Mouse (Mus musculus) embryo, embryonic 11.5 days (tissue): Measurements from ENCODE around the gene Plek2.
"Not testable (repeated sequence)": the region's sequence is repeated elsewhere in the genome, so short reads cannot be mapped to it uniquely, and the experiment has no call there.

Source experiments
- DNase-seq: peaks from one replicate; pipeline ENCODE4 v3.0.0-alpha.2; 2012; ENCODE audit warnings: low read depth, low spot score

The Plek2 gene

DNA sequence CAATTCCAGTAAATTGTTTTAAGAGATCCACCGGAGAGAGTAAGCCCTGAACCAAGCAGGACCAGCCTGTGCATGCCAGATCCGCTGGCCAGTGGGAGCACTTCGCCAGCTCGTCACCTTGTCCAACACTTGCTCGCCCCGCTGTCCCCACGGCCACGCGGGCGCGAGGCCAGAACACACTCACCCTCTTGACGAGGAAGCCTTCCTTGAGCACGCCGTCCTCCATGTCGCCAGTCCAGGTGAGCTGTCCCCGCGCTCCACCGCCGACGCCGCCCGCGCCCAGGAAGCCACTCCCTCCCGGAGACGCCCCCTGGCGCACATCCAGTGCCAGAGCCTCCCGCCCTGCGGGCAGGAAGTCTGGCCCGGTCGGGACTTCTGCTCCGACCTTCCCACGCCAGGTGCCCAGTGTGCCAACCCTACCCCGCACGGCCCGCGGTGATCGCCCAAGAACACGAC lies at the start of gene Plek2:
TSS of gene Plek2 (minus strand) at position 258 of the 456 bp plus-strand sequence.
- DNase-seq: no peak

DNA sequence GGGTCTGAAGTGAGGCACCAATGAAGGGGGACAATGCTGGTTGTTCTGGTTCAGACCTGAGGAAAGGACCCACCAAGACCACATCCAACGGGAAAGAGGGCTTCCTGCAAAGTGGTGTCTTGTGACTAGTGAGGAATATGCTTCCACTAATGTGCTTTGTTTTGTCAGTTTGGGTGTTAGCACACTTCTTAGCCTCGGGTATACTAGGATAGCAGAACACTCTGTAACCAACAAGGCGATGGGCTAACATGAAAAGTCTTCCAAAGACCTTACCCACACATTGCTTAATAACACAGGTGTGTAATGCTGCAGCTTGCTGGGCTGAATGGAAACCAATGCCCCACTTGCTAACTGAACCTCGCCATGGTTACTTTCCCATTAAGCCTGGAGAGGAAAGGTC lies 49.6 kb upstream of the Plek2 start:
- no peak for DNase-seq

DNA sequence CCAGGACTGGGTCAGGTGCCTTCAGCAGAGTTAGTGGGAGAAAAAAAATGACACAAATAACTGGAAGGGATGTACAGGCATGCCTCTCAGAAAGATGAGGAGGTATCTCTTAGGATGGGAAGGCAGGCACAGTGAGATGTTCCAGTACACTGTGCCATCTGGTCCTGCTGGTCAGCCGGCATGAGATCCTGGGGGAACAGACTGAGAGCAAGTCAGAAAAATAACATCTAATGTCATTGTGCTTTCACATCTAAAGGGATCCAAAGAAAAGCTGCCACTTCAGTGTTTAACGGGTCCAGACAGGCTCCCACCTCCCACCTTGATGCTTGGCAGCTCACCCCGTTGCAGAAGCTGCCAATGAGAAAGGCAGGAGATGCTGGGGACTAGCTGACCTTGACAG lies 45.7 kb upstream of the Plek2 start:
- DNase-seq: no peak

DNA sequence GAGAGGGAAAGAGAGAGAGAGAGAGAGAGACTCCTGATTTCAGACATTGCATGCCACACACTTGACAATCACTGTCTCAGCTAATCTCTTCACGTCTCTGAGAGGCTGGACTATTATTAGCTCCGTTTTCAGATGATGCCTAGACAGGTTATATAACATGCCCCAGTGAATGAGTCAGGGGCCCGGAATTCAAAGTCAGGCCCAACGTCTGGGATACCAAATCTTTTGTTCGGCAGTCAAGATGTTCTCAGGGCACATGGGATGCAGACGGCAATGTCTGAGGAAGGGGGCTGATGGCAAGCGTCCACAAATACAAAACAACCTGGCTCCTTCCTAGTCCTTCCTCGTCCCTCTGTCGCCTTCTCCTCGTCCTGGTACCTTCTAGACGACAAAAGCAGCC lies 45.3 kb upstream of the Plek2 start:
- DNase-seq: no peak

DNA sequence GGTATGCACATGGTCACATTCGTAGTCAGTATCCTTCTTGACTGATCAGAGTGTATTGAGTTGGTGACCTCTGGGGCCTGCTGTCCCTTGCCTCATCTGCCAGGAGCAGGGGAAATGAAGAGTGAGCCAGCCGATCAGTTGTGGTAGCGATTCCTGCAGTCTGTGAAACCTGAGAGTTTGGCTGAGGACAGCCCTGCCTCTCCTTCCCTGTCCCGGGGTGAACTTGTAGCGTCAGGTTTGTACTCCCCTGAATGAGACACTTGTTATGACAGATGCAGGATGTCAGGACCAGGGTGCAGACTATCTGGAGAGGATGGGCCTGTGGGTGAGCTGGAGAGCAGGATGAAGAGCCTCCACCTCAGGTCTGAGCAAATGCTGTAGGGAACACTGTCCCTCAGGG lies 40.9 kb upstream of the Plek2 start:
- DNase-seq: no peak

DNA sequence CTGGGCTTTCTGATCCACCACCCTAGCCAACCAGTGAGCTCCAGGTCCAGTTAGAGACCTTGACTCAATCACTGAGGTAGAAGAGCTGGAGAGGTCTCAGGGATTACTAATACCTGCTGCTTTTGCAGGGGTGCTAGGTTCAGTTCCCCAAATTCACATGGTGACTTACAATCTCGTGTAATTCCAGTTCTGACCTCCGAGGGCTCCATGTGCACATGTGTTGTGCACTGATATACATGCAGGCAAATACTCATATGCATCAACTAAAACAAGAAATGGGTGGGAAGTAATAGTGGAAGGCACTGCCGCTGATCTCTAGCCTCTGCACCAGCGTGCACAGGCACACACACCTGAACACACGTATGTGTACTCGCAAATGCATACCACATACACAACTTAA lies 40.4 kb upstream of the Plek2 start:
- DNase-seq: no peak

DNA sequence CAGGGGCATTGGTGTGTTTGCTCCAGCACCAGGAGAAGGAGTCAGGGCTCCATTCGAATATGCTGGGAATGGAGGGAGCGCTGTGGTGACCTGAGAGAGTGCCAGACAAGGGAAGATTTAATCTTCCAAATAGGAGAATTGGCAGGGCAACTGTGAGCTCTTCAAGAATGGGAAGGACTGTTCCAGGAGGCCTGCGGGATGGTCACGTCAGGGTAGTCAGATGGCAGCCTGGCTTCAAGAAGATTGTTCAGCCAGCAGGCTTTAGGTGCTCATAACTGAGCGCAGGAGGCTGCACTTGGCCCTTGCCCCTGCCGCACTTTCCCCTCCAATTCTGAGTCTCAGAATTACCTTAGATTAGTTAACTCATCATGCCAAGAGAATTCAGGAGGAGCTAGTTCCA lies 36.2 kb upstream of the Plek2 start:
- no peak for DNase-seq

DNA sequence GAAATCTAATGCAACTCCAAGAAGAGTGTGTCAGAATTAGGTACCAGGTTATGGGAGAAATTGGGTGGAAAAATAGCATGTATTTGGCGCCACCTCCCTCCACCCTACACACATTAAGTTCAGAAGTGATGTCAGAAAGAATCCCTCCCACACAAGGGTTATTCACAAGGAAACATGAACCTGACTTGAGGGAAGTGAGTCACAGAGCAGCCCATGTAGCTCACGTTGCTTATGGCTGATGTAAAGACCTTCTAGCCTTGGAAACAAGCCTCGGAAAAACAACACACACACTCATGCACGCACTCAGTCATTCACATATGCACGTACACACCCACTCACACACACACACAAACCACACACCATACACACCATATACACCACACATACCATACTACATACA lies 33.3 kb upstream of the Plek2 start:
- no peak for DNase-seq

DNA sequence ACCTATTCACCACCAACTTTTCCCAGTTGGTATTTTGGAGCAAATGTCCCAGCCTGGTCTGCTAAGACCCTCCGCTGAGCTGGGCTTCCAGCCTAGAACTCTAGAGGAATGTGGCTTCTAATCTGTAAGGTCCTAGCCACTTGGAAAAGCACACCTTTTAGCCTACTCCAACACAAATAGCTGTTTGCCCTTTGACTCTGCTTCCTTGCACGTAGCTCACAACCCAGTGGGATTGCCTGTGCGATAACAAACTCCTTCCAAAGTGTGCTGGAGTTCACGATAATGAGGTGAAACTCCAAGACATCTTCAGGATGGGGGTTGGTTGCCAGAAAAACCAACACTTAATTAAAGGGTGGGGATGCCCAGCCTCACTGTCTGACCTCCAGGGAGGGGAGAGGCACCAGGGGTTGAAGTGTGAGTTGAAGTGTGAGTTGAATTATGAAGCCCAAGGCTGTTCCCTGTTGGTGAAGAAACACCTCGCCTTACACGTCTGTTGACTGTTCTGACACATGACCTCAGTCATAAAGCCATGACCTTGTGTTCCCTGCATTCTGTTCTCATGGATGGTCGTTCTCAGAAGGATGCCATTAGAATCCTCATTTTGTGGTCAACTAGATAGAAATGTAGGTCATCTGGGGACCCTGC lies 32.8 kb upstream of the Plek2 start:
- no peak for DNase-seq

DNA sequence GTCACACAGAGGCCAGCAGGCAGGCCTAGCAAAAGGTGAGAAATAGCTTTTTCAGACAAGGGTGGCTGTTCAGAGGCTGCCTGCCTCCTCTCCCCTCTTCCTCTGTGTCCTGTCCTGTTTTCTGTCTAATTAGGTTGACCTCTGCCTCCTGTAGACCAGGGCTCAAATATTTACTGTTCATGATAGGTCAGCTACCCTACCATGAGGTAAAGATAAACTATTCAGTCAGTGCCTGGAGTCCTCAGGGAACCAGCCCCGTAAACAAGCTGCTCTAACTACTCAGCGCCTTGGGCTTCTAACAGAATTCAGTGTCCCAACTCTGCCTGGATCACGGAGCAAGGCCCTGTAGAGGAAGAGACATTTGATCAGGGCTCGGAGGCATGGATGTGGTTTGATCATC lies 29.7 kb upstream of the Plek2 start:
- DNase-seq: no peak

DNA sequence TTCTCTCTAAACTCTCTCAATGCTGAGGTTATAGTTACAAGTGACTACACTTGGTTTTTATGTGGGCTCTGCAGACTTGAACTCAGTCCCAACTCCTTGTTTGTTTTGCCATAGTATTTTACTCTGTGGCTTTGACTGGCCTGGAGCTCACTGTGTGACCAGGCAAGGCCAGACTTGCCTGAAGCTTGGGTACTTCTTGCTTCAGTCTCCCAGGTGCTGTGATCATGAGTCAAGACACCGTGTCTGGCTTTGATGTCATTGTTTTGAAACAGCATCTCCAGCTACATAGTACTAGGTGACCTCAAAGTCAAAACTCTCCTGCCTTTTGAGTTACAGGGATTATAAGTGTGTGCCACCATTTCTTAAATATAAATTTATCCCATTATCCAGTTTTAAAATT lies 23.1 kb upstream of the Plek2 start:
- no peak for DNase-seq

DNA sequence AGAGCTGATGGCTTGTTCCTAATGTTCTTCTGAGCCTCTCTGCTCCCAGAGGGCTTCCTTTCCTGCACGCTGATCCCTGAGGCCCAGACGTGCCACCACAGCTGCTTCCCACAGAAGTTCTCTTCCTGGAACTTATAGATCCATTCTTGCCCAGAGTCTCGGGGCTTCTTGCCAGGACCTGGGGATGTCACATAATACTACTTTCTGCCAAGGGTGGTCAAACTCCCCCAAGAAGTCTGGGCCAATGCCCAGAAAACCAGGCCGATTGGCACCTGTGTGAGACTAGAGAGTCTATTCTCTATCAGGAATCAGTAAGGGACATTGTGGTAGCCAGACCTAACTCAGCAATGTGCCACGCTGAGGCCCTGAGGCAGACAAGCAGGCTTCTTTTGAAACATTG lies 20.5 kb upstream of the Plek2 start:
- no peak for DNase-seq

DNA sequence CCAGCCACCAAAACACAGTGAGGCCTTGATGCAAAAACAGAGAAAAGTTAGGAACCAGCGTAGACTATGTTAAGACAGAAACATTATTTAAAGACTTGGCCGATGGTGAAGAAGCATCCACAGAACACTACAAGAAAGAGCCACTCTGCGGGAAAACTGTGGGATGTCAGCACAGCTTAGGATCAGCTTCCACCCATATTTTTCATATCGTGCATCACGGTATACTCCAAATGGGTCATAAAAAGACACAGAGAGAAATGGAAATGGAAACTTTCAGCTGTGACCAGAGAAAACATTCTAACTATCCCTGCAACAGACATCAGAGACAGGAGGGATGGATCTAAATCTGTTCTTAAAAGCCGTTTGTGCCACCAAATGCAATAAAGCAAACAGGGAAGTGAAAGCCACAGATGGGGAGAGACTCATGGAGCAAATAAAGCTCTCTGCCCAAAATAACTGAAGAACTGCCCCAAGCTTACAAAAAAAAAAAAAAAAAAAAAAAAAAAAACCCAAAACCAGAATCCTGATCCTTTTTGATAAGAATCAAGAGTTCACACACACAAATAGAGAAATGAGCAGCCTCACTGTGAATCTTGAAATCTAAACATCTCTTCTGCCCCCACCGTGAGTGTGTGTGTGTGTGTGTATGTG lies 16.9 kb upstream of the Plek2 start:
- no peak for DNase-seq

DNA sequence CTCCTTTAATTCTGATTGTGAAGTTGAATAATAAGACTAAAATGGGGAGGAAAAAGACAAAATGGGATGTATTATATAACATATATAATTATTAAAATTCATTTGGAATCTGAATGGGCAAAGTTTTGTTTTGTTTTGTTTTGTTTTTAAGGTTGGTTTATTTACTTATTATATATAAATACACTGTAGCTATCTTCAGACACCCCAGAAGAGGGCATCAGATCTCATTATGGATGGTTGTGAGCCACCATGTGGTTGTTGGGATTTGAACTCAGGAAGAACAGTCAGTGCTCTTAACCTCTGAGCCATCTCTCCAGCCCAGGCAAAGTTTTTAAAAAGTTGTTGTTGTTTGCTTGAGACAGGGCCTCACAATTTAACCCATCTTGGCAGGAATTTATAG lies 16.2 kb upstream of the Plek2 start:
- DNase-seq: not testable (repeated sequence)

DNA sequence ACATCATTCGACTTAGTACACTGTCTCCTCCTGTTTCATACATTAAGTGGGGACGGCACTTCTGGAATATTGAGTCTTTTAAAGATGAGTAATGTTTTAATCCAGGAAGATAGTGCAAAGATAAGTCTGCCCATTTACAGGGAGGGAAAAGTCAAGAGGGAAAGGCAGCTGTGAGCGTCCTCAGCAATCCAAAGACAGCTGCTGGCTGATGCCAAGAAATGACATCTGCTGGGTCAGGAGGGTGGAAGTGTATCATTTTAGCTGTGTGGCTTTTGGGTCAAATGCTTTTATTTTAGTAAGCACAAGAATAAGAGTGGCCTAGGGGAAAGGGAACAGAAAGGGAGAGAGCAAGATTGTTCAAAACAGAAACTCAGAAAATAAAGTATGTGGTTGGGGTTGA lies 15.3 kb upstream of the Plek2 start:
- no peak for DNase-seq

DNA sequence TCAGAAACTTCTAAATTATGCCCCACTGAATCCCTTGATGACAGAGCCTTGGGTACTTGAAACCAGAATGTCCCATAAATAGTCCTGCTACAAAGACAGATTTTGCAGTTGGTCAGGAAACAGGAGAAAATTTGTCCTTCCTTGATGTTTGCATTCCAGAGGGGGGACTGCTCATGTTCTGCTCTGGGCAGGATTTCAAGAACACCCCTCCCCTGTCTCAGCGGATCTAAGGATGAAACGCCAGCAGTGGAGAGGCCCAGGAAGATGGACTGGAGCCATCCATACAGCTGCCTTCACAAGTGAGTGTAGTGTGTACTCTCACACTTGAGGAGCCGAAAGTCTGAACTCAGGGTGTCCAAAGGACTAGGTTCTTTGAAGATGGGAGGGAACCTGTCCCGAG lies 14.7 kb upstream of the Plek2 start:
- no peak for DNase-seq

DNA sequence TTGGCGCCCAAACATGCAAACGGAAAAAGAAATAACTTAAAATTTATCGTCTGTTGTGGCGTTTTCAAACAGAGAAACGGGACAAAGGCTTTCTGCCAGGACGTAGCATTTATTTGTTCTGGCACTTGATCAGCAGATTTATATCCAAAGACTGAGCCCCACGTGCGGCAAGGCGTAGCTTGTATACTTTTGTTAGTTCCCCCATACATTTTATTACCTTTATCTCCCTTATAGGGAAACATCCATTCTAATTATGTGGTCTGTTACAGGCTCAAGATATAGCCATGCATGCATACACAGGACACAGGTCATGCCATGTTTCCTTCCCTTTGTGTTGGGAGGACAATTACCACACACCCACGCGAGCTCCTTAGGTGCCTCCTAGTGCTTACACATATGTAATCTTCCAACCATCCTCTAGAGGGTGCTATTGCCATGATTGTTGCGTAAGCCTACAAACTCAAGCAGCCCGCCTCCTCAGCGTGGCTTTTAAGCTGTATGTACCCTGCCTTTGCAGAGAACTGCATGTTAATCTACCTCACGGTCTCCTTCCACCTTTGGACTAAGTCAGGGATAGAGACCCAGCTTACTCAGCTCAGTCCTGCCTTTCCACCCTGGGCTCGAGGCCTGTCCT lies 12.4 kb upstream of the Plek2 start:
- DNase-seq: peak; percentile 51

DNA sequence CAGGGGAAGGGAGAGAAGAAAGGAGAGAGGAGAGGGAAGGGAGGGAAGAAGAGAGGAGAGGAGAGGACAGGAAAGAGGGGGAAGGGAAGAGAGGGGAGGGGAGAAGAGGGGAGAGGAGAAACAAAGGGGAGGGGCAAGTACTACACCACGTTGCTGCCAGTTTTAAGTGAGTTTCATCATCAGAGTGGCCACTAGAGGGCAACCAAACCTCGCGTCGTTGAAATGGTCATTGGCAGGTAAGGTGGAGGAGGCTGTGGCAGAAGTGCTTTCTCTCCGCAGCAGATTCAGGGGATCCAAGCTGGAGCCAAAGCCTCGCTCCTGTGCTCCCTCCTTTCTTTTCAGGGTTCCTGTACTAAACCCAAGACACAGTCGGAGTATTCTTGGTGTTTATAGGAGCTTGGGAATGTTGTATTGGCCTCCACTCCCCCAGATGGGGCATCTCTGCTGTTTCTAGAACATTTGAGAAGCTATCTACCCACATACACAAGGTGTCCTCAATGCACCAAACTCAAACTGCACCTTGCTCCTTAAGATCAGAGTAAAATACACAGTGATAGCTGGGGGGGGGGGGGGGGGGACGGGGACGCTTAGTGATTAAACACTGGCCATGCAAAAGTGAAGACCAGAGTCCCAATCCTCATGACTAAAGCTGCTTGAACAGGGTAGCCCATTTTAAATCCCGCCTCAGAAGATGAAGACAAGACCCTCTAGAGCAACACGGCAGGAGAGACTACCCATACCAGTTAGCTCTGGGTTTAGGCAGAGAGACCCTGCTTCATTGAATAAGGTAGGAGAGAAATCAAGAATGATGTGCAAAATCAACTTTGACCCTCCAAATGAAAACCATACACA lies 11.7 kb upstream of the Plek2 start:
- peak; percentile 77 for DNase-seq

DNA sequence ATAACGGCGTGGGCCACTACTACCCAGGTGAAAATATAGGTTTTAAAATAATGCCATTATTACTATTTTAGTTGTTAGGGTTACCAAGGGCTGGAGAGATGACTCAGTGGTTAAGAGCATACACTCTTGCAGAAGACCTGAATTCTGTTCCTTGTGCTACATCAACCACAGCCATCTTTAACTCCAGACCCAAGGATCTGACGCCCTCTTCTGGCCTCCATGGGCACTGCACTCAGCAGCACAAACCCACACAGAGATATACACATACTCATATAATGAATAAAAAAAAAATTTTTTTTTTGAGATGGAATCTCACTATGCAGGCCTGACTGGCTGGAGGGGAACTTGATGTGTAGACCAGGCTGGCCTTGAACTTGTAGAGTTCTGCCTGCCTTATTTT lies 9.5 kb upstream of the Plek2 start:
- no peak for DNase-seq

DNA sequence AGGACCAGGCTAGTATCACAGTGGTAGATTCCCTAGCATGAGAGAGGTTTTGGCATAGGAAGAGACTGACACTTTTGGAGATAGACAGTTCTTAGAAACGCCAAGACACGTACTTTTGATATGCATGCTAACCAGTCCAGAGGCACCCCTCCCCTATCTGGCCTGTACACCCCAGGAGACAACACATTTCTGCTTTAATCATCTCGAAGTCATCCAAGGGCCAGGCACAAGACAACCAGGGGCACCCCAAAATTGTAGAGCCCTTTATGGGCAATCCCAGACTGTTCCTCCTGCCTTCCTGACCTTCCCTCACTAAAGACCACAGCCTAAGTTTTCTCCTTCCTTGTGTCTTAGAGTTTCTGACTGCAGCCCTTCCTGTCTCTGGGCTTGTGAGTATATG lies 8.8 kb upstream of the Plek2 start:
- no peak for DNase-seq

DNA sequence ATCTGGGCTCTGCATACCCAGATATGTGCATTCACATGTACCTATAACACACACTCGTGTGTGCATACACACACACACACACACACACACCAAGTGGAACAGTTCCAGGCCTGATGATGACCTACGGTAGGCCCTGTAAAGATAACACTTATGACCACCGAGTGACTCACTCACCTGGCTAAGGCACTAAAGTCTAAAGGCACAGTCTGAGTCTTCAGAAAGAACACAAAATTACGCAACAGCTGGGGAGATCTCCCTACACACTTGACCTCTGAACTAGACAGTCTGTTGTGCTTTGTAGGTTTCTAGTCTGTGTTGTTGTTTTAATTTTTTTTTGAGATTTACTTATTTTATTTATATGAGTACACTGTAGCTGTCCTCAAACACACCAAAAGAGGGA lies 7.7 kb upstream of the Plek2 start:
- no peak for DNase-seq

DNA sequence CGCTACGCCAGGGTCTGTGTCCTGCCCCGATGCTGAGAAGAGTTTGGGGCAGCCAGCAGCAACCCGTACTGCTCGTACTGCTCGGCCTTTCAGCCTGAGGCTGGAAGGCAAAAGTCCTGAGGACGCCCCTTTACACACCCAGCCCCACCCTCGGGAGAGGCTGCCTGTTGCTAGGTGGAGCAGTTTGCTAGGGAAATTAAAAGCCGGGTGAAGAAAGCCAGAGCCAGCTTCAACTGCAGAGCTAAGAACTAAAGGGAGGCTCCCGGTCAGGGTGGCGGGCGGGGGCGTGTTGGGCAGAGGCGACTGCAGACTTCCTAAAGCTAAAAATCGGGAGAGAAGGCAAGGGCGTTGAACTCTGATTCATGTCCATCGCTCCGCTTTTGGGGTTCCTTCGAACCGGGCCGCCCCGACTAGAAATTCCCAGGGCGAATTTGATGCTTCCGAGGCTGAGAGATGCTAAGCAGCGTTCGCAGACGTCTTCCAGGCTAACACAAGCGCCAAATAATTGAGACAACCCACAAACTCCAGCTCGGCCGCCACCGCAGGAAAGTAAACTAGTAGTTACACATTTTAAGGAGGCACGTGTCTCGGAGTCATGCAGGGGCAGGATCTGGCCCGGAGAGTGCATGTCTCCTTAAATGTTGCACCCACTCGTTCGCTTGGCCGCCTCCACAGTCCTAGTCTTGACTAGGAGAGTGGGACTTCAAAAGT lies 5.1 kb upstream of the Plek2 start:
- DNase-seq: no peak
